Mouse (Mus musculus) ES-Bruce4 (cell line): ENCODE results near the gene Abca8b.

Experiments
- CTCF ChIP-seq: IDR thresholded peaks from one replicate; pipeline ENCODE4 v1.8.1; 2011; ENCODE audit warnings: low read depth, low read length
- EP300 ChIP-seq: IDR thresholded peaks from 2 replicates; pipeline ENCODE4 v1.6.1; 2011; ENCODE audit warnings: low read depth, low read length; ENCODE audit not compliant: insufficient read depth
- POLR2A ChIP-seq: IDR thresholded peaks from one replicate; pipeline ENCODE4 v1.8.1; 2011; ENCODE audit warnings: low read length; ENCODE audit not compliant: insufficient read depth

- TF ChIP-seq CTCF (no peak), EP300 (no peak), POLR2A (no peak)
Measured at GRCm38 (mm10) chr11:110010836-110011546, 15.3 kb upstream of the Abca8b start.
